Mouse (Mus musculus): ENCODE results near the gene Slitrk2.

Slitrk2 gene

DNA sequence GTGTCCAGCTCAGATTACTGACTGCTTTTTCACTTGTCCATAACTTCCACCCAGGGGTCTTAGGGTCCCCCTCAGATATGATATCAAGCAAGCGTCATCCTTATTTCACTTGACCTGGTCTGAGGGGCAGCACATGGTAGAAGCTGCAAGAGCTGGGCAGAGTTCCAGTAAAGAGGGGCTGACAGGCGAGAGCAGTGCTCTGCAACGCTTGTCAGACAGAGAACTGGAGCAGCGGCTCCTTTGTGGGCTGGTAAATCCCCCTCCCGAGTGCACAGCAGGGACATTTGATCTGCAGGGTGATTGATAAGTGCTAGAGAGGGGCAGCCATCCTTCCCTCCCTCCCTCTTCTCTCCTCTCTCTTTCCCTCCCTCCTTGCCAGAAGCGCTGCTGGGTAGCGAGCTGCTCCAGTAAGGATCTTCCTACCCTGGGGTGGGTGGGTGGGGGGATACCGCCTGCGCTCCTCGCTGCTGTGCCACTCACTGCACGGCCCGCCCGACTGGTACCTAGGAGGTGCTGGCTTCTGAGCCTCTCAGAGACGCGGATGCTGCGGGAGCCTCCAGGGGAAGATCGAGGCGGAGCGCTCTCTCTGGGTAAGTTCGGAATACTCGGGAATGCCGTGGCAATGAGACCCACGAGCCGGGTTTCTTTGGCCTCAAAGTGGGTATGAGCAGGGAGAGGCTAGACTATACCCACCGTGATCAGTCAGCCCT, at the start of gene Slitrk2:
Gene Slitrk2 (plus strand): TSS at position 408 of the 710 bp plus-strand sequence.
- peak; percentile 20 for DNase-seq (ENCODE audit: low spot score in 2 of 2)

DNA sequence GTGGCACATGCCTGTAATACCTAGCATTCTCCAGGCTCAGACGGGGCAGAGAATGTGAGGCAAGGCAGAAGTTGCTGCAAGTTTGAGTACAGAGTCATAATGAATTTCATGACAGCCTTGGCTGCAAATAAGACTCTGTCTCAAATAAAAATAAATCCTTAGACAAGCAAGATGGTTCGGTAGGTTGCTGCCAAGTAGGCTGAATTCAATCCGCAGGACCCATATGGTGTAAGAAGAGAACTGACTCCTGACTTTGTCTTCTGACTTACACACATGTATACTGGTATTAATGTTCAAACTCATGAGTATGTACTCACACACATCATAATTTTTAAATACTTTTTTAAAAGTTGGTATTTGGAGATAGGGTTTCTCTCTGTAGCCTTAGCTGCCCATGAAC, 43.6 kb upstream of the Slitrk2 start:
- no peak for DNase-seq (ENCODE audit: low spot score in 2 of 2)

DNA sequence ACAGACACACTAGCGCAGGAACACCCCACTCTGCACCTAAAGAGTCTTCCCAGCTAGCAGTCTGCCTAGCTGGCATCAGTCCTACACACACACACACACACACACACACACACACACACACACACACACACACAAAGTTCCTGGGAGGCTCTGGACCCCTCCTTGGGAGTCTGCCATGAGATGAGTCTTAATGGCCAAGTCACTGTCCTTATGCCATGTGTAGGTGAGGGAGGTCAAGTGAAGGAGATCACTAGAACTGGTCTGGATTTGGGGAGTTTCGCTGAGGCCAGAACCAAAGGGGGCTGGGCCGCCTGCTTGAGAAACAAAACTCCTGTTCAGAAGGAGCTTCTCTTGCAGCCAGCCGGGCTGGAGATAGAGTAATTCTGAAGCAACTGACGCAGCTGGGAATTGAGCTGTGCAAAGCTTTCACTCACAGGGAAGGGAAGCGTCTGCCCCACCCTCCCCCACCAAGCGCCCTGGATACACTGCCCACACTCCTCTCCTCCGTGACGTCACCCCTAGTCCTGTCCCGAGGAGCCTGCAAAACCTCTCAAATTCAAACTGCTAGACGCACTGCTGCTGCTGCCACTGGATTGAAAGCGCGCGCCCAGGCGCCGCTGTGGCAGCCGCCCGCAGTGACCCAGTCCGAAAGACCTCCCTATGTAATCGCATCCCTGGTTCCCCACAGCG, 3.5 kb downstream of the Slitrk2 start:
- DNase-seq (ENCODE audit: low spot score in 2 of 2) = peak in 1 of 2 experiments; percentile 34

DNA sequence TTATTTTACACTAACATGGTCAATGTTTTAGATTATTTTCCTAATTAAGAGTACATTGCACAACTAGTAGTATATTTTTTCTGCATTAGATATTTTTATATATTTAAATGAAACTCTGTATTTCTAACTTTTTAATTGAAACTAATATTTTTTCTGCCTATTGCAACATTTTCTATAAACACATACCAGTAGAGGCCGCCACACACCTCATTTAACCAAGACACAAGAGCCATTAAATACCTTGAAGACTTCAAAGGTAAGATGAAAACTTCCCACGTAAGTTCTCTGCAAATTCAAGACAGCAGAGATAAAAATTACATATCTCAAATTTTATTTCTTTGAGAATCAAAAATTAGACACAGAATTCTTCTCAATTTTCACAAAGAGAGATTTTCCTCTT, 8.2 kb downstream of the Slitrk2 start:
- DNase-seq (ENCODE audit: low spot score in 2 of 2) = no peak

DNA sequence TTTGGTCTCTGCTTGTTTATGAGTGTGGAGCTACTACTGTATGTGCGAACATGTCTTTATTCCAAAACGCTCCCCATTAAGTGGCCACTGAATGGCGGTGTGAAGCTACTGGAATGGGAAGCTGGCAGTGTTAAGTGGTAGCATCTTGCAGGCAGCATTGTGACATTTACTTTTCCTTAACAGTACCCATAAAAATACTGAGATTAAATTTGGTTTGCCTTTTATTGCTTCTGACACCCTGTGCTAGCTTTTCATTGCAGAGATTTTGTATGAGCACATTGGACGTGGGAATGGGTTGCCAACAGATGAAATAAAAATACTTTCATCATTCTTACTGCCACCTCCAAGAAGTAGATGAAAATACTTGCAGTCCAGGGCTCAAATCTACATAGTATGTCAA, 27.8 kb downstream of the Slitrk2 start:
- DNase-seq (ENCODE audit: low spot score in 2 of 2) = no peak

DNA sequence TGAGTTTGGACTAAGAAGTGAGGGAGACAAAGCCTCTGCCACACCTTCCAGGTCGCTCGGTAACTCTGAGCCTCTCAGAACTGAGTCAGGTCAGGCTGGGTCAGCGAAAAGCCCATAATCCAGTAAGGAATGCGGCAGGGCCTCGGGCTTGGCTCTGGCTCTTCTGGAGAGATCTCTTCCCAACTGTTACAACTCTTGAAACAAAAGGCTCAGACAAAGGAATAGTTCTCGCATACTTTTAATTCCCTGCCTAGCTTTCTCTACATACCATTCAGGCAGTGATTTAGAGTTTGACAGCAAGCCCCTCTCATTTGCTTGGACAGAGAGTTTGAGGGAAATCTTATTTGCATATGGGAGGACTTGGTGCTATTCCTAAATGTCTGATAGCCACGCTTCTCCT, 29.5 kb downstream of the Slitrk2 start:
- no peak for DNase-seq (ENCODE audit: low spot score in 2 of 2)

Measured in cerebellum, postnatal 4 days (tissue).